Mouse (Mus musculus) heart, postnatal 10 days (tissue): ENCODE measurements around the gene Gcnt1. TPM values are rescaled to one million over a fixed set of nuclear protein-coding genes. Genes with fewer than 3 reads are reported as not detected.

Source experiments
- total RNA-seq, 2 experiments: library from RNA; stranded (reverse); gene quantifications; 2 replicates each; pipeline ENCODE4 v1.2.3; 2021

The Gcnt1 gene
- total RNA-seq, 2 experiments from 2014 or later, result 11.4 to 13.6 TPM

Other genes with a start within 250 kb of the Gcnt1 start
- gene Rfk, start 21.2 kb upstream of the Gcnt1 start, total RNA-seq, result 10 to 100 TPM; 54.2 to 55.8 TPM